Mouse (Mus musculus) frontal cortex, adult 2 months (tissue): ENCODE data around the gene Rpp25l. TPM values are rescaled to one million over a fixed set of nuclear protein-coding genes. Genes with fewer than 3 reads are reported as not detected.
"Not testable (repeated sequence)": the region's sequence is repeated elsewhere in the genome, so short reads cannot be mapped to it uniquely, and the experiment has no call there.

Experiments
- DNase-seq, 2 experiments: peaks; one replicate each; pipeline ENCODE4 v3.0.0; 2022; ENCODE audit warnings: low spot score in 1 of 2; ENCODE audit errors: extremely low spot score in 1 of 2
- polyA plus RNA-seq: library from polyadenylated mRNA; depleted of rRNA; stranded (reverse); fragments of >200 nt; gene quantifications from 2 replicates; pipeline ENCODE4 v1.2.3, GENCODE M21; 2012; rRNA removed

The Rpp25l gene
- polyA plus RNA-seq, result 30.7 and 32.5 TPM in 2 replicates

GRCm38 (mm10) chr4:41713197-41714067, at the start of gene Rpp25l:
TSS of gene Rpp25l (minus strand) at chr4:41713534.
- DNase-seq, result peak in 1 of 2 experiments; percentile 81

GRCm38 (mm10) chr4:41762688-41763114, 49.4 kb upstream of the Rpp25l start:
- DNase-seq, result not testable (repeated sequence)

GRCm38 (mm10) chr4:41762099-41762687, 48.9 kb upstream of the Rpp25l start:
- no peak for DNase-seq

GRCm38 (mm10) chr4:41761680-41762079, 48.3 kb upstream of the Rpp25l start:
- DNase-seq, result no peak

- no peak for DNase-seq
These were observed 47.6 kb upstream of the Rpp25l start for GRCm38 (mm10) chr4:41760911-41761310.

- peak in 1 of 2 experiments; percentile 63 for DNase-seq
These were observed 47.0 kb upstream of the Rpp25l start for GRCm38 (mm10) chr4:41760288-41760721.

GRCm38 (mm10) chr4:41759656-41760287, 46.4 kb upstream of the Rpp25l start:
- DNase-seq, result no peak

- no peak for DNase-seq
These were observed 45.9 kb upstream of the Rpp25l start for GRCm38 (mm10) chr4:41759206-41759605.

- no peak for DNase-seq
These were observed 45.4 kb upstream of the Rpp25l start for GRCm38 (mm10) chr4:41758701-41759100.

- no peak for DNase-seq
These were observed 44.7 kb upstream of the Rpp25l start for GRCm38 (mm10) chr4:41758021-41758420.

GRCm38 (mm10) chr4:41757321-41757720, 44.0 kb upstream of the Rpp25l start:
- DNase-seq, result no peak

GRCm38 (mm10) chr4:41756440-41756839, 43.1 kb upstream of the Rpp25l start:
- no peak for DNase-seq

GRCm38 (mm10) chr4:41755338-41756305, 42.3 kb upstream of the Rpp25l start, which contains the start of gene Sigmar1:
TSS of gene Sigmar1 (minus strand) at chr4:41756157.
- peak; percentile 60 to 87 for DNase-seq

- peak in 1 of 2 experiments; percentile 64 for DNase-seq
These were observed 41.5 kb upstream of the Rpp25l start, which contains the start of gene Galt for GRCm38 (mm10) chr4:41754797-41755337. TSS of gene Galt (plus strand) at chr4:41755228.

- no peak for DNase-seq
These were observed 31.7 kb upstream of the Rpp25l start for GRCm38 (mm10) chr4:41745021-41745420.

GRCm38 (mm10) chr4:41744131-41744530, 30.8 kb upstream of the Rpp25l start:
- no peak for DNase-seq

GRCm38 (mm10) chr4:41741158-41741560, 27.8 kb upstream of the Rpp25l start:
- peak; percentile 94 to 97 for DNase-seq

GRCm38 (mm10) chr4:41740380-41741157, 27.2 kb upstream of the Rpp25l start:
- DNase-seq, result peak; percentile 57 to 76

- no peak for DNase-seq
These were observed 25.9 kb upstream of the Rpp25l start for GRCm38 (mm10) chr4:41739260-41739659.
